Mouse (Mus musculus) limb, embryonic 13.5 days (tissue): ENCODE measurements at regions not wholly inside any gene's neighbourhood (a gene's known extent, or its start where the extent isn't known, plus 50 kb on each side); places are given as distances from the start of the nearest gene placed in this dataset.

Source experiments
- ATAC-seq: fragments of 200-750 bp; cut with Nextera tagmentation; 2 replicates; pipeline ENCODE4 v1.8.0; 2017; ENCODE audit warnings: low read depth, moderate number of reproducible peaks, moderate TSS enrichment; ENCODE audit not compliant: low FRiP score
- H3K27ac ChIP-seq: fragments of 300-500 bp; sonication (generic); 2 replicates; pipeline ENCODE4 v1.5.1; 2015; ENCODE audit warnings: inconsistent platforms, mild to moderate bottlenecking, moderate library complexity
- H3K27me3 ChIP-seq: fragments of 300-500 bp; sonication (generic); 2 replicates; pipeline ENCODE4 v1.6.1; 2015; ENCODE audit warnings: mild to moderate bottlenecking, inconsistent platforms
- H3K36me3 ChIP-seq: fragments of 300-500 bp; sonication (generic); 2 replicates; pipeline ENCODE4 v1.6.1; 2015; ENCODE audit warnings: inconsistent platforms, mild to moderate bottlenecking, moderate library complexity
- H3K4me1 ChIP-seq: fragments of 300-500 bp; sonication (generic); 2 replicates; pipeline ENCODE4 v1.6.1; 2015; ENCODE audit warnings: inconsistent platforms
- H3K4me2 ChIP-seq: fragments of 300-500 bp; sonication (generic); replicated peaks from 2 replicates; pipeline ENCODE4 v1.6.1; 2015; ENCODE audit warnings: inconsistent platforms, mild to moderate bottlenecking, moderate library complexity
- H3K4me3 ChIP-seq: fragments of 300-500 bp; sonication (generic); 2 replicates; pipeline ENCODE4 v1.5.1; 2015; ENCODE audit warnings: moderate library complexity, mild to moderate bottlenecking, inconsistent platforms
- H3K9ac ChIP-seq: fragments of 300-500 bp; sonication (generic); 2 replicates; pipeline ENCODE4 v1.6.1; 2015; ENCODE audit warnings: mild to moderate bottlenecking, inconsistent platforms
- H3K9me3 ChIP-seq: fragments of 300-500 bp; sonication (generic); 2 replicates; pipeline ENCODE4 v1.6.1; 2016; ENCODE audit warnings: inconsistent platforms
- whole genome bisulfite sequencing: fragments of 180-500 bp; shearing (Covaris S2); methylation state at CpG from one replicate; pipeline ENCODE4 v1.1.7; 2015; 5-methylcytosine and 5-hydroxymethylcytosine counted together

DNA sequence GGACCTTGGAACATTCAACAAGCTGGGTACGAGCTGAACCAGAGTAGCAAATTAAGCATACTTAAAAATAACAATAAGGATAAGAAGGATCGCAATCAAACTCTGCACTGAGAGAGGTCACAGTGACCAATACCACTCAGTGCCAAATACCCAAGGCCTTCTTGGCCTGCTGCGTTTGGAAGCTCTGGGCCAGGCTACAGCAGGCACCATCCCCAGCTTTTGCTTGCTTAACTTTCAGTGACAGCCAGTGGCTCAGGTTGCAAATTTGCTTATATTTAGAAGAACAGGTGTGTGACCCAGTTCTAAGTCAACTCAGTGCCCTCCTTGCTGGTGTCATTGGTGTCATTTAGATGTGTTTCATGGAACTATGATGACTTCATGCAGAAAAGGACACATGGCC lies 335.7 kb upstream of the Gm9747 start:
- H3K4me3 ChIP-seq = no peak overlapping the region
- ATAC-seq = no peak
- H3K4me2 ChIP-seq = no peak overlapping the region
- no peaks in the 10 kb centered on the region for H3K27me3 ChIP-seq
- H3K4me1 ChIP-seq = no peaks in the 10 kb centered on the region
- H3K27ac ChIP-seq = no peak overlapping the region
- no peak overlapping the region for H3K9ac ChIP-seq
- H3K9me3 ChIP-seq = no peaks in the 10 kb centered on the region
- no peaks in the 10 kb centered on the region for H3K36me3 ChIP-seq
- WGBS = 80% methylated on average over 3 of the region's 3 CpGs

DNA sequence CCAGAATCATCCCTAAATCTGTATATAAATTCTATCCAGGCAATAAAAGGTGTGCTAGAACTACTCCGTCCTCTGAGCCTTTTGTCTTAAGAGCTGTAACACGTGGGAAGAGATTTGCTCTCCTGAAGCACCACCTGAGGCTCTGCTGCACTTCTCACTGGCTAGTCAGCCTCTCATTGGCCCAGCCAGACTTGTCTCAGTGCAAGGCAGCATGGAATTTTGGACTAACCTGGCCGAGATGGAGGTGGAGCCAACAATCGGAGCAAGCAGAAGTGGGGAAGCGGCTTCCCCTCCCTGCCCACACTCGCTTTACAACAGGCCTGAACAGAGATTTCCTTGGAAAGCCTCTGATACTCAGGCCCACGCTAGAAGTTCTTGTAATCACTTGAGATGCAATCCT lies 332.1 kb upstream of the Gm9747 start:
- Histone ChIP-seq H3K27ac (no peak overlapping the region), H3K27me3 (no peaks in the 10 kb centered on the region), H3K4me2 (no peak overlapping the region), H3K4me3 (no peak overlapping the region), H3K9me3 (no peaks in the 10 kb centered on the region), H3K36me3 (no peaks in the 10 kb centered on the region), H3K4me1 (peaks cover 7% of the 10 kb centered on the region), H3K9ac (no peak overlapping the region)
- 60% methylated on average over 7 of the region's 7 CpGs for WGBS
- ATAC-seq = no peak

DNA sequence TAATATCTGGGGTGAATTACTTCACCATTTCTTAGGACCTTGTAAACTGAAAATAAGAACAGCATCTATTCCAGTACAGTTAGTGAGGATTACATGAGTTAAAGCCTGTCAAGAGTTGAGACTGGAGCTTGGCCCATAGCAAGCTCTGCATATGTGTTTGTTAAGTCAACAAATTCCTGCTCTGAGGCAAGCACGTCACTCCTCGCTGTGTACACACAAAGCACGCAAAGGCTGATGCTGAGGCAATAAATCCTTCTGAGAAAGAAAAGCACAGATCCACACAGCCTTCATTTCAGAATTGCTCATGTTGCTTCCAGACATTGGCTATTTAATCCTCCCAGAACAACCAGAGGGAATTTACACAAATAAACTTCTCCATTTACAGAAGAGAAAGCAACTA lies 328.9 kb upstream of the Gm9747 start:
- H3K9ac ChIP-seq = no peak overlapping the region
- ATAC-seq = peak; percentile 64; the same call in 1 of the 2 replicates
- no peak overlapping the region for H3K4me3 ChIP-seq
- H3K27me3 ChIP-seq = no peaks in the 10 kb centered on the region
- no peak overlapping the region for H3K4me2 ChIP-seq
- peak overlapping the region; percentile 22; the same call in 1 of the 2 replicates for H3K27ac ChIP-seq
- WGBS = 30% methylated on average over 3 of the region's 3 CpGs
- no peaks in the 10 kb centered on the region for H3K36me3 ChIP-seq
- H3K9me3 ChIP-seq = no peaks in the 10 kb centered on the region
- peaks cover 7% of the 10 kb centered on the region for H3K4me1 ChIP-seq

DNA sequence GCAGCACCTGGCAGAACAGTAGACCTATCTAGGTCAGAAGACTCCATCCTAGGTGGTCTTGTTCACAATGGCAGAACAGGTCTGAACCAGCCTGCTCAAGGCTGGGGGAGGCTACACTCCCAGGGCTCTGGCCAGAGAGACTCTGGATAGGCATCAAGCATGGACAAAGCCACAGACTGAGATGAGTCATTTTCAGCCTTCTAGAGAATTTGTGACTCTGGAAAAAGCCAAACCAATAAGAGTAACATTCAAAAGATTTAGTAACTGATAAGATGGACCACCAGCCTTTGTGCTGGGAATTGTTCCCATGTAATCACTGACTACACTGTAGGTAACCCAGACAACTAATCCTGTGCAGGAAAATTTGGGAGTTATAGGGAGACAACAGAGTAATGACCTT lies 320.3 kb upstream of the Gm9747 start:
- H3K4me1 ChIP-seq = peaks cover 8% of the 10 kb centered on the region
- H3K4me2 ChIP-seq = no peak overlapping the region
- no peak overlapping the region for H3K9ac ChIP-seq
- H3K9me3 ChIP-seq = no peaks in the 10 kb centered on the region
- H3K4me3 ChIP-seq = no peak overlapping the region
- no peaks in the 10 kb centered on the region for H3K36me3 ChIP-seq
- no peaks in the 10 kb centered on the region for H3K27me3 ChIP-seq
- no peak for ATAC-seq
- H3K27ac ChIP-seq = no peak overlapping the region

DNA sequence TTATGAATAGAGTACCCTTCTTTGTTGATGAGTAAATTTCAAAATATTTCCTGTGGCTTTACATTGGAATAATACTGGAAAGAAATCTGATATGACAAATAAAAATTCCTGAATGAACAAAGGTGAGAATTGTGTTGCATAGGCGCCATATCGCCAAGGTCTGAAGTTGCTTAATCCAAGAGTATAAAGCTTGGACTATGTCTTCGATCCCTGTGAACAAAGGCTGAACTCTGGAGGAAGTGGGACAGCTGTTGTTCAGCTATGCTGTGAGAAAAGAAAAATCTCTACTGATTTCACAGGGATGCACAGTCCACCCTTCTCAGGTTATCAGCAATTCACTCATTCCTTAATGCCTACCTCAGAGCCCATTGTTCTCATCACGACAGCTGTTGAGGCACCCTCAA lies 319.3 kb upstream of the Gm9747 start:
- peak; percentile 73; the same call in 1 of the 2 replicates for ATAC-seq

DNA sequence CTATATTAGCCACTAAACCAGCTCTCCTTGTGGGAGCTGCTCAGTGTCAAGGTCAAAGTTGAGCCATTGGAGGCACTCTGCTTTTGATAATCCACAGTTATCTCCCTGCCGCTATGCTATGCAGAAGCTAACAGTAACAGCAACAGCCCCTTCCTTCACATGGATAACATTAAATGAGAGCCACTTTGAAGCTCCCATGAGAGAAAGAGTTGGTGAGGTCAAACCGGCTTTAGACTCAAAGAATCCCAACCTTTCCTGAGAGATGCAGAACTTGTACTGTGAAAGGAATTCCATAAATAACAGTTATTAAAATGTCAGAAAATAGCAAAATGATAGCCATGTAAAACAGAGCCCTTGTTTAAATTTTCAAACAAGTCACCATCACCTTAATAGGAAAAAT lies 316.1 kb upstream of the Gm9747 start:
- ATAC-seq = 0 out of 2 replicates have a peak, but pooled peaks have one; percentile 38
- 19% methylated on average over 2 of the region's 2 CpGs for WGBS

More for the DNA sequence above, 319.3 kb upstream of the Gm9747 start:
- Histone ChIP-seq H3K9ac (no peak overlapping the region), H3K4me2 (no peak overlapping the region), H3K27ac (no peak overlapping the region), H3K4me1 (peaks cover 8% of the 10 kb centered on the region), H3K4me3 (no peak overlapping the region), H3K36me3 (no peaks in the 10 kb centered on the region), H3K27me3 (no peaks in the 10 kb centered on the region), H3K9me3 (no peaks in the 10 kb centered on the region)
- 48% methylated on average over 4 of the region's 4 CpGs for WGBS

DNA sequence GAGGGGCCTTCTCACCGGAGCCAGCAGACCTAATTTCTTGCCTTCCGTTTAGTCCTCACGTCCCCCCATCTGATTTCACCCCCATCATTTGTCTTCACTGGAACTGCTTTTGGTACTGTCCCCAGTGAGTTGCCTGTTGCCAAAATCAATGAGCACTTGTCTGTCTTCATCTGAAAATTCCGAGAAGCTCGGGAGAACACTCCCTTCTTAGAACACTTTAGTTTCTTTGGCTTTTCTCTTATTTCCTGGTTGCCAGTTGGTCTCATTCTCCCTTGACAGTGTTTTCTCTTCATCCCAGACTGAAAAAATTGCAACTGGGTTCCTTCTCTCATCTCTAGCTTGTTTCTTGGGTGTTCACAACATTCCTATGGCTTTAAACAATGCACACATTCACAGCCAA lies 305.2 kb upstream of the Gm9747 start:
- H3K4me1 ChIP-seq = no peaks in the 10 kb centered on the region
- H3K9ac ChIP-seq = no peak overlapping the region
- WGBS = 83% methylated on average over 5 of the region's 5 CpGs
- H3K9me3 ChIP-seq = no peaks in the 10 kb centered on the region
- no peak for ATAC-seq
- H3K27ac ChIP-seq = no peak overlapping the region
- H3K4me3 ChIP-seq = no peak overlapping the region
- H3K36me3 ChIP-seq = no peaks in the 10 kb centered on the region
- H3K4me2 ChIP-seq = no peak overlapping the region
- H3K27me3 ChIP-seq = no peaks in the 10 kb centered on the region

More for the DNA sequence above, 316.1 kb upstream of the Gm9747 start:
- no peaks in the 10 kb centered on the region for H3K36me3 ChIP-seq
- H3K4me3 ChIP-seq = no peak overlapping the region
- no peaks in the 10 kb centered on the region for H3K9me3 ChIP-seq
- H3K27ac ChIP-seq = no peak overlapping the region
- H3K9ac ChIP-seq = no peak overlapping the region
- no peak overlapping the region for H3K4me2 ChIP-seq
- H3K4me1 ChIP-seq = peaks cover 8% of the 10 kb centered on the region
- no peaks in the 10 kb centered on the region for H3K27me3 ChIP-seq

DNA sequence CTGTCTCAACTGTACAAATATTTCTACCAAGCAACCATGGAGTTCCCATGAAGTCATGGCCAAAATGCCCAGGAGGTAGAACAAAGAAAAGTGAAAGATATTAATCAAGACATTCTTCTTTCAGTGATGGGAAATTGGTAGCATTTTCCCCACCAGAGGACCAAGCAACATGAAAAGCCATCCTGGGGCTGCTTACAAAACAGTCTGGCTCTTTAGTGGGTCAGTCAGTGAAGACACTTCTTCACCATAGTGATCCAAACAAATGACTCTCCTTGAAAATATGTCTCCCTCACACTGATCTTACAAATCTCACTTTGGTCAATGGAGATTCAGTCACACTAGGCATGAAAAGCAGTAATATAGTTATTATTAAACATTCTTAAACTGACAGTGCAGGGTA lies 299.8 kb upstream of the Gm9747 start:
- Histone ChIP-seq H3K27me3 (no peaks in the 10 kb centered on the region), H3K36me3 (no peaks in the 10 kb centered on the region), H3K9me3 (no peaks in the 10 kb centered on the region), H3K4me2 (no peak overlapping the region), H3K27ac (no peak overlapping the region), H3K4me1 (no peaks in the 10 kb centered on the region), H3K4me3 (no peak overlapping the region), H3K9ac (no peak overlapping the region)
- no peak for ATAC-seq

DNA sequence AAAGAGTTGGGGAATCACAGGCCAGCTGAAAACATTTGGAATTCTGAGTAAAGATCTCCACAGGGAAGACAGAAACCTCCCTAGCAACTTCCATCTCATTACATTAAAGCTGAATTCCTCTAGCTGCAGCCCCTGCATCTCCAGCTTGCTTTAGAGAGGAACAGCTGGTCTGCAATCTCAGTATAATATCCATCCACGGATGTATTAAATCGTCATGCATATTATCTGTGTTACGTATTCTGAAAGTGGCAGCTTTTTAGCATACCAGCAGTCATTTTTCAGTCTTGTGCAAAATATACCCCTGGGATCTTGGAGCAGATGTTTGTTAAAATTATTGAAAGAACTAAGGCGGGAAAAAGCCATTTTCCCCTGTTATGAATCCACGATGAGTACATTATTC lies 287.7 kb upstream of the Gm9747 start:
- H3K4me2 ChIP-seq = no peak overlapping the region
- 58% methylated on average over 5 of the region's 5 CpGs for WGBS
- H3K4me1 ChIP-seq = no peaks in the 10 kb centered on the region; the same call in 1 of the 2 replicates
- no peaks in the 10 kb centered on the region for H3K9me3 ChIP-seq
- H3K27ac ChIP-seq = no peak overlapping the region
- no peaks in the 10 kb centered on the region for H3K36me3 ChIP-seq
- ATAC-seq = no peak
- no peak overlapping the region for H3K9ac ChIP-seq
- H3K4me3 ChIP-seq = no peak overlapping the region
- H3K27me3 ChIP-seq = no peaks in the 10 kb centered on the region

DNA sequence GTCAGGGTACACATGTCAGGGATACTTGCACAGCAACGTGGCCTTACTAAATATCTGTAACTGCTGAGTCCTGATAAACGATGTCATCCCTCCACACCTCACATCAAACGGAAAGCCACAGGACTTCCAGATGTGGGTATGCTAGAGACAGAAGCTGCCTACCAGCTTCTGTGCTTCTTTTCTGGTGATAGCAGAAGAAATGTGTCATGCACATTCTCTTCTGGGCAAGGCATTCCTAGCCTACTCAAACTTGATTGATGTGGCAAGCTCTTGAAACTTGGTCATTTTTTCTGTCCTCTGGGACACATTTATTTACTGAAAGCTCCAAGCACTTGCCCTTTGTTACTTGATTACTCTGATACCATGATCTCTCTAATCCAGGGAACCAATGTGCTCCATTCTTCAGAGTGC lies 282.8 kb upstream of the Gm9747 start:
- no peak overlapping the region for H3K27ac ChIP-seq
- 30% methylated on average over 3 of the region's 3 CpGs for WGBS
- H3K9me3 ChIP-seq = no peaks in the 10 kb centered on the region
- H3K4me1 ChIP-seq = peaks cover 19% of the 10 kb centered on the region
- no peak for ATAC-seq
- H3K36me3 ChIP-seq = no peaks in the 10 kb centered on the region
- H3K27me3 ChIP-seq = no peaks in the 10 kb centered on the region
- no peak overlapping the region for H3K4me2 ChIP-seq
- H3K9ac ChIP-seq = no peak overlapping the region
- H3K4me3 ChIP-seq = no peak overlapping the region

DNA sequence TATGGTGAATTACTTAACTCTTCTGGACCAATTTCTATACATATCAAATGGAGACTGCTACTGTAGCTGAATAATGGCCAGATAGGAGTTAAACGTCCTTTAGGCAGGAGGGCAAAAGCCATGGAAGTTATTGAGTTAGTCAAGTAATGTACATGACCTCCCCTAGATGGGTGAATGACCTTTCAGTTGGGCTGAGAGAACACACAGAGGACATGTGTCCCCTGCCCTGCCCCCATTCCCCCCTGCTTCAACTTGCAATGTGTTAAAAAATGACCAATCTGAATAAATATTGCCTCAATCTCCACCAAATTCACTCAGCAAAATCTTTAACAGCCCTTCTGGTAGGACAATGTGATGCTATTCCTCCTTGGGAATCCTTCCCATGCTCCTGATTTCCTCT lies 282.1 kb upstream of the Gm9747 start:
- no peaks in the 10 kb centered on the region for H3K27me3 ChIP-seq
- H3K9ac ChIP-seq = no peak overlapping the region
- no peak overlapping the region for H3K4me3 ChIP-seq
- no peak overlapping the region for H3K4me2 ChIP-seq
- no peaks in the 10 kb centered on the region for H3K9me3 ChIP-seq
- peaks cover 19% of the 10 kb centered on the region for H3K4me1 ChIP-seq
- no peak overlapping the region for H3K27ac ChIP-seq
- 61% methylated on average over 1 of the region's 1 CpGs for WGBS
- ATAC-seq = no peak
- no peaks in the 10 kb centered on the region for H3K36me3 ChIP-seq

DNA sequence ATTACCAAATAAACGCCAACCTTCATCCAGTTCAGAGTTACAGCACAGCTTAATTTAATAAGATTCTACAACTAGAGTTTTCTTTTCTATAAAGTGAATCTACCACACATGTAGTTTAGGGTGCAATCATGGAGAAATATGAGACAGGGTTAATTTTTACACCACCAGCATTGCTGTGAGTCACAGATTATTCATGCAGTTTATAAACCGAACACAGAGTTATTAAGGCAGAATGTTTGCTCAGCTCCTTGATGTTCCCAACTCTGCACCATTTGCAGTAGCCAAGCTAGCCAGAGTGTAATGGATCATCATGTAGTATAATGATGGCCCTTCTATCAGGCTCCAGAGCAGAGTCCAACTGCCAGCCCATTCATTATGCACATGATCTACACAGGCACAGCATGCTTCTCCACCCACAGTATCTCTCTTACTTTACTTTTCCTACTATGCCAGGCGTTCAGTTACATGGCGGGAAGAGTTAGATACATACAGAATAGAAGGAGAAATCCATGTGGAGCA lies 281.4 kb upstream of the Gm9747 start:
- H3K36me3 ChIP-seq = no peaks in the 10 kb centered on the region
- no peaks in the 10 kb centered on the region for H3K27me3 ChIP-seq
- no peak overlapping the region for H3K4me2 ChIP-seq
- H3K9ac ChIP-seq = no peak overlapping the region
- 78% methylated on average over 4 of the region's 4 CpGs for WGBS
- no peak overlapping the region for H3K27ac ChIP-seq
- H3K9me3 ChIP-seq = no peaks in the 10 kb centered on the region
- ATAC-seq = no peak
- H3K4me3 ChIP-seq = no peak overlapping the region
- H3K4me1 ChIP-seq = peaks cover 19% of the 10 kb centered on the region

DNA sequence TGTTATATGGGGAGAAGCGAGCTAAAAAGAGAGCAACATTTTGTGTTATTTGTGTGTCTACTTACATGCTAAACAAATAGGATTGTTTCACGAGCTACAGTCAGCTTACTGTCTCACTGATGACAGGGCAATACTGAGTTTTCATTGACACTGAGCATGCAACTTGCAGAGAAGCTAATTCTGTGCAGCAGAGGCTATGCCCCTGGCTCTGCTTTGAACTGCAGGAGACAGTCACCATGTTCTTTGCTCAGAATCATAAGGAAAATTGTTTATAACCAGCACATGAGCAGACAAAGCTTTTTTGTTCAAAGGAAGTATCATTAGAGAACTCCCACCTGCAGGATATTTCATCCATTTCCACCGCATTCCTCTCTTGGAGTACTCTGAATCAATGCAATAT lies 280.8 kb upstream of the Gm9747 start:
- H3K36me3 ChIP-seq = no peaks in the 10 kb centered on the region
- H3K4me1 ChIP-seq = peaks cover 19% of the 10 kb centered on the region
- H3K9ac ChIP-seq = no peak overlapping the region
- H3K4me2 ChIP-seq = no peak overlapping the region
- H3K27me3 ChIP-seq = no peaks in the 10 kb centered on the region
- ATAC-seq = no peak
- no peak overlapping the region for H3K4me3 ChIP-seq
- 61% methylated on average over 3 of the region's 3 CpGs for WGBS
- no peak overlapping the region for H3K27ac ChIP-seq
- H3K9me3 ChIP-seq = no peaks in the 10 kb centered on the region
